Mouse (Mus musculus) limb, embryonic 13.5 days (tissue): ENCODE measurements around the gene Edf1. TPM values are rescaled to one million over a fixed set of nuclear protein-coding genes. Genes with fewer than 3 reads are reported as not detected.

Experiments
- ATAC-seq: fragments of 200-750 bp; cut with Nextera tagmentation; 2 replicates; pipeline ENCODE4 v1.8.0; 2017; ENCODE audit warnings: low read depth, moderate number of reproducible peaks, moderate TSS enrichment; ENCODE audit not compliant: low FRiP score
- H3K27ac ChIP-seq: fragments of 300-500 bp; sonication (generic); 2 replicates; pipeline ENCODE4 v1.5.1; 2015; ENCODE audit warnings: inconsistent platforms, mild to moderate bottlenecking, moderate library complexity
- H3K27me3 ChIP-seq: fragments of 300-500 bp; sonication (generic); 2 replicates; pipeline ENCODE4 v1.6.1; 2015; ENCODE audit warnings: mild to moderate bottlenecking, inconsistent platforms
- H3K36me3 ChIP-seq: fragments of 300-500 bp; sonication (generic); 2 replicates; pipeline ENCODE4 v1.6.1; 2015; ENCODE audit warnings: inconsistent platforms, mild to moderate bottlenecking, moderate library complexity
- H3K4me1 ChIP-seq: fragments of 300-500 bp; sonication (generic); 2 replicates; pipeline ENCODE4 v1.6.1; 2015; ENCODE audit warnings: inconsistent platforms
- H3K4me2 ChIP-seq: fragments of 300-500 bp; sonication (generic); replicated peaks from 2 replicates; pipeline ENCODE4 v1.6.1; 2015; ENCODE audit warnings: inconsistent platforms, mild to moderate bottlenecking, moderate library complexity
- H3K4me3 ChIP-seq: fragments of 300-500 bp; sonication (generic); 2 replicates; pipeline ENCODE4 v1.5.1; 2015; ENCODE audit warnings: moderate library complexity, mild to moderate bottlenecking, inconsistent platforms
- H3K9ac ChIP-seq: fragments of 300-500 bp; sonication (generic); 2 replicates; pipeline ENCODE4 v1.6.1; 2015; ENCODE audit warnings: mild to moderate bottlenecking, inconsistent platforms
- H3K9me3 ChIP-seq: fragments of 300-500 bp; sonication (generic); 2 replicates; pipeline ENCODE4 v1.6.1; 2016; ENCODE audit warnings: inconsistent platforms
- WGBS: fragments of 180-500 bp; shearing (Covaris S2); methylation state at CpG from one replicate; pipeline ENCODE4 v1.1.7; 2015; 5-methylcytosine and 5-hydroxymethylcytosine counted together
- polyA plus RNA-seq: library from polyadenylated mRNA; unstranded; fragments of >200 nt; fragmentation: Nextera tagmentation; extraction: Ambion mirVana; gene quantifications from 2 replicates; pipeline ENCODE4 v1.2.1, GENCODE M21; 2015

The Edf1 gene
- polyA plus RNA-seq = 330 TPM in 2 replicates

DNA sequence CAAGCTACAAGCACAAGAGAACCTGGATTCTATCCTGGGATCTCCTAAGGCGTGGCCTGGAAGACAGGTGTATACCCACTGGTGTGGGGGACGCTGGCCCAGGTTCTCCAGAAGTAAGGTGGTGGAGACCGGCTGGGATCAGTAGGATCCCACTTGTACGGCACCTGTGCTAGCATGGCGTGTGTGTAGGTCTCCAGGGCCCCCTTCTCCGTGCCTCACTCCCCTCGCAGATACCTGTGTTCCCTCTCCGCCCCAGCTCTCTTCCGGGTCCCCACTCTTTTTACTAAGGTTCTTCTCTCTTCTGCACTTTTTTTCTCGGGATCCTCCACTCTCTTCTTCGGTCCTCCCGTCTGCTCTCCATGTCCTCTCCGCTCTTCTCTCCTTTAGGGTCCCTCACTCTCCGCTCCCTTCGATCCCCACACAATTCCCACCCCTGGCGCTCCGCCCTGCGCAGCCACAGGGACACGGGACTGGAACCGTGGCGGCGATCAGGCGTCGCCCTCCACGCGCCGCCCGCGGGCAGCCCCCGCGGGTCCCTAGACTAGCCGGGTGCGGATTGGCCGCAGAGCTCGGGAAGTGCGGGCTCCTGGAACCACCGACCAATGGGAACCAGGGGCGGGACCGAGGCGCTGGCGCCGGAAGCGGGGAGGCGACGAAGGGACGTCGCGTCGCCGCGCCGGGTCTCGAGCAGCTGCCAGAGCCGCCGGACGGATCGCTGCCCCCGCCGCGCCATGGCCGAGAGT, at the start of gene Edf1:
TSS of gene Edf1 (plus strand) at position 627 of the 743 bp plus-strand sequence.
- peak within 1 kb of the TSS; percentile 69 for H3K27ac ChIP-seq
- H3K4me1 ChIP-seq = peaks cover 22% of the 10 kb centered on the region
- under 1% methylated on average over 61 of the region's 61 CpGs for WGBS
- H3K9ac ChIP-seq = peak within 1 kb of the TSS; percentile 96
- peak within 1 kb of the TSS; percentile 93 for H3K4me2 ChIP-seq
- H3K27me3 ChIP-seq = no peaks in the 10 kb centered on the region
- peaks cover 26% of the 10 kb centered on the region for H3K36me3 ChIP-seq
- H3K4me3 ChIP-seq = peak within 1 kb of the TSS; percentile 97
- H3K9me3 ChIP-seq = no peaks in the 10 kb centered on the region
- peak; percentile 97 for ATAC-seq

GRCm38 (mm10) chr2:25509912-25510311, 47.7 kb upstream of the Edf1 start:
- Histone ChIP-seq H3K27me3 (no peaks in the 10 kb centered on the region), H3K36me3 (peaks cover 14% of the 10 kb centered on the region), H3K4me3 (no peak overlapping the region), H3K9ac (no peak overlapping the region), H3K4me2 (no peak overlapping the region), H3K27ac (no peak overlapping the region), H3K4me1 (no peaks in the 10 kb centered on the region), H3K9me3 (no peaks in the 10 kb centered on the region)
- 55% methylated on average over 3 of the region's 3 CpGs for WGBS
- no peak for ATAC-seq

- no peaks in the 10 kb centered on the region for H3K4me1 ChIP-seq
- no peak overlapping the region for H3K27ac ChIP-seq
- 88% methylated on average over 9 of the region's 9 CpGs for WGBS
- H3K4me3 ChIP-seq = no peak overlapping the region
- H3K4me2 ChIP-seq = no peak overlapping the region
- H3K9ac ChIP-seq = no peak overlapping the region
- H3K36me3 ChIP-seq = peaks cover 96% of the 10 kb centered on the region
- no peaks in the 10 kb centered on the region for H3K9me3 ChIP-seq
- ATAC-seq = no peak
- H3K27me3 ChIP-seq = no peaks in the 10 kb centered on the region
Measured at GRCm38 (mm10) chr2:25526510-25527302, 30.9 kb upstream of the Edf1 start.

- Histone ChIP-seq H3K4me3 (no peak overlapping the region), H3K36me3 (peaks cover 90% of the 10 kb centered on the region), H3K27me3 (no peaks in the 10 kb centered on the region), H3K9ac (no peak overlapping the region), H3K4me2 (no peak overlapping the region), H3K9me3 (no peaks in the 10 kb centered on the region), H3K27ac (no peak overlapping the region), H3K4me1 (no peaks in the 10 kb centered on the region)
- 91% methylated on average over 2 of the region's 2 CpGs for WGBS
- ATAC-seq = no peak
Measured at GRCm38 (mm10) chr2:25533707-25534106, 23.9 kb upstream of the Edf1 start.

GRCm38 (mm10) chr2:25534178-25534865, 23.3 kb upstream of the Edf1 start:
- no peak overlapping the region for H3K27ac ChIP-seq
- H3K4me3 ChIP-seq = no peak overlapping the region
- 90% methylated on average over 3 of the region's 3 CpGs for WGBS
- H3K9ac ChIP-seq = no peak overlapping the region
- no peaks in the 10 kb centered on the region for H3K27me3 ChIP-seq
- H3K36me3 ChIP-seq = peaks cover 86% of the 10 kb centered on the region
- H3K4me2 ChIP-seq = no peak overlapping the region
- H3K4me1 ChIP-seq = no peaks in the 10 kb centered on the region
- ATAC-seq = no peak
- no peaks in the 10 kb centered on the region for H3K9me3 ChIP-seq

- H3K9me3 ChIP-seq = no peaks in the 10 kb centered on the region
- no peak overlapping the region for H3K4me3 ChIP-seq
- H3K36me3 ChIP-seq = peaks cover 81% of the 10 kb centered on the region
- no peak overlapping the region for H3K4me2 ChIP-seq
- ATAC-seq = no peak
- H3K4me1 ChIP-seq = no peaks in the 10 kb centered on the region
- 89% methylated on average over 2 of the region's 2 CpGs for WGBS
- no peak overlapping the region for H3K9ac ChIP-seq
- H3K27ac ChIP-seq = no peak overlapping the region
- H3K27me3 ChIP-seq = no peaks in the 10 kb centered on the region
Measured at GRCm38 (mm10) chr2:25534866-25535182, 22.8 kb upstream of the Edf1 start.

DNA sequence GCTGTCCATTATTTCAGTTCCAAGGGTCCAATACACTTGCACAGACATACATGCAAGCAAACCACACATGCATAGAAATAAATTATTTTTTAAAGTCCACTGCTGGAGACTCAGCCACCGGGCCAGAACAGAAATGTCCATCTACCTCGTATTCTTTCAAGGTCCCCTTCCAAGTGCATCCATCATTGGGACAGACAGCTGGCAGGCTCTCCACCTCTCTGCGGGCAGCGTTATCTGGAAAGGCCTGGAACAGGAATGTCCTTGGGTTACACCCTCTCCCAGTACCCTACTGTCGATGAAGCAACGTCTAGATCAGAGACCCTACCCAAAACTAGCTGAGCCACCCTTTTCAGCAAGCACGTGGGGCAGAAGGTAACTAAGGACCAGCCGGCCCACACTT, 21.1 kb upstream of the Edf1 start:
- no peak overlapping the region for H3K27ac ChIP-seq
- H3K9ac ChIP-seq = no peak overlapping the region
- H3K4me2 ChIP-seq = no peak overlapping the region
- no peak for ATAC-seq
- H3K9me3 ChIP-seq = no peaks in the 10 kb centered on the region
- H3K27me3 ChIP-seq = no peaks in the 10 kb centered on the region
- H3K4me1 ChIP-seq = no peaks in the 10 kb centered on the region
- peaks cover 64% of the 10 kb centered on the region for H3K36me3 ChIP-seq
- 95% methylated on average over 8 of the region's 8 CpGs for WGBS
- H3K4me3 ChIP-seq = no peak overlapping the region

DNA sequence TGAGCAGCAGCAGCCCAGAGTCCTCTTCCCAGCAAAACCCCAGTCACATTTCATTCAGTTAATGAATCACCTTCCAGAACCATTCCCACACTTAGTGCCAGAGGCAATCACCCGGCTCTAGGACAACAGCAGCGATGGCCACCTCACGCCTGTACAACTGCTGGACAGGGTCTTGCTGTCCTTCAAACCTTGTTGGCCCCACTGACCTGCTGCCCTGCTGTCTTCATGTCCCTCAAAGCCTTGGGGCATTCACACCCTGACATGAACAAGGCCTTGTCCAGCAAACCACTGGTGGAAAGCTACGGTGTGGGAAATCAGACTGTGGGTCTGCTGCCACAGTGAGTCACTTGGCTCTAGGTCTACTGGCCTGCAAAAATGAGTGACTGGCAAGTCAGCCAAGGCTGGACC, 17.1 kb upstream of the Edf1 start:
- Histone ChIP-seq H3K4me3 (no peak overlapping the region), H3K4me1 (peaks cover 11% of the 10 kb centered on the region), H3K27me3 (no peaks in the 10 kb centered on the region), H3K4me2 (no peak overlapping the region), H3K9me3 (no peaks in the 10 kb centered on the region), H3K27ac (no peak overlapping the region), H3K36me3 (peaks cover 31% of the 10 kb centered on the region), H3K9ac (no peak overlapping the region)
- WGBS = 94% methylated on average over 4 of the region's 4 CpGs
- ATAC-seq = no peak

- Histone ChIP-seq H3K9ac (no peak overlapping the region), H3K4me3 (no peak overlapping the region), H3K4me1 (peaks cover 17% of the 10 kb centered on the region), H3K27ac (no peak overlapping the region), H3K4me2 (no peak overlapping the region), H3K36me3 (peaks cover 18% of the 10 kb centered on the region), H3K9me3 (no peaks in the 10 kb centered on the region), H3K27me3 (no peaks in the 10 kb centered on the region)
- no peak for ATAC-seq
- WGBS = 75% methylated on average over 10 of the region's 10 CpGs
Measured at GRCm38 (mm10) chr2:25541644-25542367, 15.8 kb upstream of the Edf1 start.

GRCm38 (mm10) chr2:25545996-25546810, 11.4 kb upstream of the Edf1 start:
- 8% methylated on average over 38 of the region's 43 CpGs for WGBS

More at GRCm38 (mm10) chr2:25545996-25546810, 11.4 kb upstream of the Edf1 start:
- Histone ChIP-seq H3K9me3 (no peaks in the 10 kb centered on the region), H3K4me1 (peaks cover 21% of the 10 kb centered on the region), H3K27me3 (no peaks in the 10 kb centered on the region), H3K4me3 (peak overlapping the region; percentile 75), H3K9ac (peak overlapping the region; percentile 89), H3K4me2 (peak overlapping the region; percentile 85), H3K36me3 (no peaks in the 10 kb centered on the region), H3K27ac (peak overlapping the region; percentile 65; the same call in 1 of the 2 replicates)
- ATAC-seq = peak; percentile 75
